In genomic region chr2:52470044-52470560, GRCm38 (mm10) we compare ENCODE assay signal across 20 mouse cellular contexts.
"Had no signal": no experiment of that assay in that cellular context is flagged by ENCODE, and none has a peak within 500 bp of the region (broad histone marks: within the 10 kb centered on the region; RNA-seq: fewer than 3 reads in every experiment).

No protein-coding gene starts in this region.

- H3K4me3 ChIP-seq: liver, embryonic 15.5 days; midbrain, embryonic 10.5 days; midbrain, embryonic 12.5 days; myocyte; neural tube, embryonic 13.5 days; neural tube, embryonic 15.5 days had no signal

- H3K27me3 ChIP-seq: liver, embryonic 15.5 days; midbrain, embryonic 12.5 days; neural tube, embryonic 13.5 days; neural tube, embryonic 15.5 days had no signal

- H3K27ac ChIP-seq: liver, embryonic 15.5 days; midbrain, embryonic 10.5 days; midbrain, embryonic 12.5 days; neural tube, embryonic 13.5 days; neural tube, embryonic 15.5 days had no signal

- DNase-seq: lung, adult 18-20 months; lung, embryonic 14.5 days; lung, postnatal 10 days; lung, postnatal 4 days; midbrain, embryonic 14.5 days; retina, postnatal 1 day; right cerebral cortex, adult 18-20 months; right cerebral cortex, postnatal 25 days; right cerebral cortex, postnatal 4 days; spleen, adult 18-20 months; thymus, adult 18-20 months; thymus, postnatal 25 days; thymus, postnatal 4 days had no signal

- H3K36me3 ChIP-seq: liver, embryonic 15.5 days; midbrain, embryonic 10.5 days had no signal

- ATAC-seq: midbrain, embryonic 16.5 days had no signal

- H3K4me2 ChIP-seq: liver, embryonic 15.5 days; lung, embryonic 14.5 days; midbrain, embryonic 12.5 days; neural tube, embryonic 13.5 days; neural tube, embryonic 15.5 days had no signal

- H3K9ac ChIP-seq: liver, embryonic 15.5 days; lung, embryonic 14.5 days; midbrain, embryonic 12.5 days; neural tube, embryonic 13.5 days; neural tube, embryonic 15.5 days had no signal

- H3K4me1 ChIP-seq: midbrain, embryonic 10.5 days; midbrain, embryonic 12.5 days; neural tube, embryonic 13.5 days; neural tube, embryonic 15.5 days had no signal

- H3K9me3 ChIP-seq: liver, embryonic 15.5 days; midbrain, embryonic 10.5 days; midbrain, embryonic 12.5 days; neural tube, embryonic 13.5 days; neural tube, embryonic 15.5 days had no signal
